Mouse (Mus musculus): ENCODE results near the gene Olfr868.

GRCm38 (mm10) chr9:20098326-20098725 is at the start of gene Olfr868:
- TF ChIP-seq CTCF (IDR thresholded peaks at IDR 0.05; ENCODE audit: borderline replicate concordance, insufficient read depth, low read length) = no peak
- no peak for TF ChIP-seq POLR2A (IDR thresholded peaks at IDR 0.05; ENCODE audit: low read depth, low read length)

All from embryonic fibroblast, embryonic 13.5 days (primary cell).